In genomic region chr4:68845964-68846363, GRCm38 (mm10) we compare ENCODE assay signal across 8 mouse cellular contexts.
DNase-seq lines count a peak whose midpoint lies in the region; ATAC-seq and TF ChIP-seq lines count a peak whose summit lies in the region.

No protein-coding gene starts in this region.

- H3K4me2 ChIP-seq in embryonic facial prominence, embryonic 14.5 days (ENCODE audit: low read depth, low read length) = no peak overlapping the region

- 50% methylated on average over 3 of the region's 3 CpGs for WGBS in embryonic facial prominence, embryonic 14.5 days

- no peaks in the 10 kb centered on the region for H3K36me3 ChIP-seq in embryonic facial prominence, embryonic 14.5 days (ENCODE audit: control insufficient read depth, insufficient read depth, low read length)

- H3K4me1 ChIP-seq in embryonic facial prominence, embryonic 14.5 days (ENCODE audit: control insufficient read depth, insufficient read depth, low read length) = no peaks in the 10 kb centered on the region

- H3K9me3 ChIP-seq in embryonic facial prominence, embryonic 14.5 days (ENCODE audit: control insufficient read depth, low read length) = no peaks in the 10 kb centered on the region

- peak; percentile 18 to 74 for DNase-seq in adrenal gland, adult (ENCODE audit: inconsistent age in 2 of 2, low spot score in 1 of 2)
- DNase-seq in adrenal gland, postnatal 4 days (ENCODE audit: low spot score in 2 of 2) = no peak
- no peak for DNase-seq in layer of hippocampus, adult 2 months (ENCODE audit: low spot score in 2 of 2)
- DNase-seq in layer of hippocampus, adult 11-12 months (ENCODE audit: low spot score) = no peak
- peak; percentile 14 for DNase-seq in Muller cell, postnatal 12 days (ENCODE audit: inconsistent ontology term)
- DNase-seq in embryonic facial prominence, embryonic 14.5 days (ENCODE audit: low spot score) = peak; percentile 22
- DNase-seq in spleen, postnatal 4 days (ENCODE audit: low spot score in 2 of 2) = no peak
- DNase-seq in ovary, adult 18-20 months (ENCODE audit: low spot score) = no peak

- no peak overlapping the region for H3K9ac ChIP-seq in embryonic facial prominence, embryonic 14.5 days (ENCODE audit: low read depth, low read length)

- no peaks in the 10 kb centered on the region for H3K27me3 ChIP-seq in embryonic facial prominence, embryonic 14.5 days (replicated peaks; ENCODE audit: control insufficient read depth, insufficient read depth, low read length)

- TF ChIP-seq CTCF in layer of hippocampus, adult 2 months (conservative IDR thresholded peaks at IDR 0.05) = peak; percentile 79

- no peak overlapping the region for H3K4me3 ChIP-seq in layer of hippocampus, adult 2 months
- no peak overlapping the region for H3K4me3 ChIP-seq in embryonic facial prominence, embryonic 14.5 days (ENCODE audit: low read depth, low read length)

- H3K27ac ChIP-seq in layer of hippocampus, adult 2 months = no peak overlapping the region
- H3K27ac ChIP-seq in embryonic facial prominence, embryonic 14.5 days (replicated peaks; ENCODE audit: low read depth, low read length) = no peak overlapping the region

- ATAC-seq in embryonic facial prominence, embryonic 14.5 days (ENCODE audit: low read depth) = no peak

Comparison
In these comparisons a context has a peak if more than half of its experiments do, and no peak if none do; other contexts are left out.
1. DNase-seq: peak in adrenal gland, adult (2 of 2), Muller cell, postnatal 12 days (single experiment) and embryonic facial prominence, embryonic 14.5 days (single experiment); none in adrenal gland, postnatal 4 days (0 of 2), layer of hippocampus, adult 2 months (0 of 2), layer of hippocampus, adult 11-12 months (single experiment), spleen, postnatal 4 days (0 of 2) and ovary, adult 18-20 months (single experiment).